Mouse (Mus musculus): ENCODE measurements at regions not wholly inside any gene's neighbourhood (a gene's known extent, or its start where the extent isn't known, plus 50 kb on each side); places are given as distances from the start of the nearest gene placed in this dataset.

DNA sequence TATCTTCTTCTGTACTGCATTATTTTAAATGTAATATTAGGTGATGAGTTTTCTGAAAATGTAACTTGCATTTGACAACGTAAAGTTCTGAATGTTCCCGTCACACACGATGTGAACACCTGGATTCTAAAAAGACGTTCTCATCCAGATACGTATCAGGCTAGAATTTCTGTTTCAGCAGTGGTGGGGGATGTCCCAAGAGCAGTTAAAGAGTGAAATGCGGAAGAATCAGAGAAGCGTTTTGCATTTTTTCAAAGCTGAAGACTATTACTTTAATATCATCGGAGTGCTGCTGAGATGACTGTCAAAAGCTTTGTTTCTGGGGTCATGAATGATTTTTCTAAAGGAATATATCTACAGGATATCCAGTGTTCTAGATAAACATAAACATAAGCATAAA is 186.7 kb downstream of the Atxn7l3b start:
- Histone ChIP-seq H3K27ac (ENCODE audit: low read depth, low read length) (no peak overlapping the region), H3K36me3 (ENCODE audit: control insufficient read depth, insufficient read depth, low read length) (no peaks in the 10 kb centered on the region), H3K9ac (ENCODE audit: low read depth, low read length) (no peak overlapping the region), H3K27me3 (ENCODE audit: control insufficient read depth, insufficient read depth, low read length) (no peaks in the 10 kb centered on the region), H3K4me2 (replicated peaks; ENCODE audit: low read depth, low read length) (no peak overlapping the region), H3K9me3 (ENCODE audit: control insufficient read depth, low read length) (no peaks in the 10 kb centered on the region), H3K4me3 (ENCODE audit: low read length) (no peak overlapping the region), H3K4me1 (ENCODE audit: control insufficient read depth, insufficient read depth, low read length) (no peaks in the 10 kb centered on the region)
- 92% methylated on average over 8 of the region's 8 CpGs for WGBS
- ATAC-seq (ENCODE audit: low FRiP score, low TSS enrichment), result no peak

Data from kidney, embryonic 14.5 days (tissue).